Mouse (Mus musculus): ENCODE measurements at regions not wholly inside any gene's neighbourhood (a gene's known extent, or its start where the extent isn't known, plus 50 kb on each side); places are given as distances from the start of the nearest gene placed in this dataset.

DNA sequence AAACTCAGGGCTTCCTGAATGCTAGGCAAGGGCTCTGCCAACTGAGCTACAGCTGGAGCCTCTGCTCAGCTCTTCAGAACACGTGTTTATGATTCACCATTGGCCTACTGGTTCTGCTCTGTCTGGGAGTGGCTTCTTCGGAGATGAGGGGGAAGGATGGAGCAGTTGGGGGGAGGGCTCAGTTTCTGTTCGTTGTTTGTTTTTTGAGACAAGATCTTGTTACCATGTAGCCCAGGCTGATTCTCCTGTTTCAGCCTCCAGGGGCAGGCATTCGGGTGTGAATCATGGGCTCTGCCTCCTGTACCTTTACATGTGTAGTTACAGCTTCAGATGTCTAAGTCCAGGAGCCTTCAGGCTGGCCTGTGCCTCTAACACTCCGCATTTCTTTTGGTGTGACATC, 285.3 kb upstream of the Gadl1 start:
- CTCF ChIA-PET = interaction anchor here in 2 of 4 experiments (0.7 kb wide), 2 partner anchors 536 to 1097 kb away, joined by 3 to 5 read pairs; no protein-coding TSS in a partner anchor
- POLR2A ChIA-PET = interaction anchor here in 1 of 4 experiments (1.2 kb wide), 1 partner anchor 313 kb away, joined by 3 read pairs; the partner anchor contains the start of gene Stt3b

DNA sequence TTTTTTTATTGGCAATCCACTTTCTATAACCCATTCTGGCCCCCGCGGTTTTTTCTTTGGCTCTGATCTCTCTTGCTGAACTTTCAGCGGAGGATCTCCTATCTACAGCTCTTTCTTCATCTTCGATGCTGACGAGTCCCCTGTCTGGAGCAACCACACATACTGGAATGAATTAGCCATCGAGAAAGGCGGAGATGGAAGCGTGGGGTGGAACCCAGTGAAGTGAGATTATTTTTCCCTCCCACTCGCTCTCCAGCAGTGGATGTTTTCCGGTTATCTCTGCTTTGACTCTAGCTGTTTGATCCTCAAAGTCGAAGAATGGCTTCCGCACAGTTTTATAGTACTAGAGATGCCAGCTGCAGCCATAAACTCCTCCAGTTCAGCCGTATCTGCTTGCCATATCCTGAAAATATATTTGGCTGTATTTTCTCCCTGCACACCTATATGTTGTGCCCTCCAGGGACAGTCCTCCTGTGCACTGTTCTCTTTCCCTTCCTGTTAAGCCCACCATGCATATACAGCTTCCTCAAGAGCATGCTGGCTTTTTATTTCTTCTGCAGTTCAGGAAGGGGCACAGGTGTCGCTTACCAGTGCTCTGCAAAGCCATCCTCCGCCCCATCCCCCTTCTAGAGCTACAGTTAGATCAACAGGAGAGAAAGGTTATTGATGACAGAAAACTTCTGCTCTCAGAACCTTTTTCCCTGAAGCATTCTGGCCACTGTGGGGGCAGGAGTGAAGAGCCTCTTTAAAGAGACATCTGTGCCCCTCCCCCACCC, 284.3 kb upstream of the Gadl1 start:
- POLR2A ChIA-PET = interaction anchor here in 2 of 4 experiments (0.6 to 1.2 kb wide), 3 partner anchors 20 to 314 kb away, joined by 3 to 5 read pairs (median 3); partner anchors contain the start of gene Stt3b (in 1 of the 2)
- CTCF ChIA-PET = interaction anchor here in 2 of 4 experiments (0.6 to 0.7 kb wide), 2 partner anchors 186 to 494 kb away, joined by 3 to 4 read pairs; no protein-coding TSS in a partner anchor

DNA sequence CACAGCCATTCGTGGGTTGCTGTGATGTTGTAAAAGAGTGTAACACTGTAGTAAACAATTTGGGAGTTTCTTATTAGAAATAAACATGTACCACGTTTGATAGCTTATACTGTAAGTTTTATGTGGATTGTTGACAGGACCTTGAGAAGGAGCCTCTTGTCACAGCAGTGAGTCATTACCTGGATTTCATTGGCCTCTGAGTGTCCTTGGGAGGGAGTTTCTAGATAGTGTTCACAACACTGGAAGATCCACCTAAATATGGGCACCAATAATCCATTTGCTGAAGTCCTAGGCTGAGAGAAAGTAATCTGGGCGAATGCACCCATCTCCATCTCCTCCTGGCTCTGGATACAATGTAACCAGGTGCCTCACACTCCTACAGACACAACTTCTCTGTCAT, 281.7 kb upstream of the Gadl1 start:
- CTCF ChIA-PET = no interaction called here
- POLR2A ChIA-PET = interaction anchor here in 1 of 4 experiments (0.7 kb wide), 1 partner anchor 14 kb away, joined by 3 read pairs; no protein-coding TSS in a partner anchor

DNA sequence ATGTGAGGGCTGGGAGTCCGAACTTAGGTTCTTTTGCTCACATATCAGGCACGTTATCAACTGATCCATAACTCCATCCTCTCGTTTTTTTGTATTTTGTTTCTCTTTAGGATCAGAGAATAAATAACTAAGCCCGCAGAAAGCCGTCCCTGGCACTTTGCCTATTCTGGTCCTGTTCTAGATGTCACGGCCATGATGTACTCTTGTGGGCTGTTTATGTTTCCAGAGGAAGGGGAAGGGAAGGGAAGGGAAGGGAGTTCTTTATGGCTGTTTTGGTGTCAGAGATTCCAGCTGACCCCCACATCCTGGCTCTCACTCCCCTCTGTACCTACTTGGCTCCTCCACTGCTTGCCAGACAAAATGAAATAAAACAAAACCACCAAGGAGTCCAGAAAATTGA, 272.1 kb upstream of the Gadl1 start:
- ChIA-PET POLR2A (no interaction called here), CTCF (no interaction called here)

DNA sequence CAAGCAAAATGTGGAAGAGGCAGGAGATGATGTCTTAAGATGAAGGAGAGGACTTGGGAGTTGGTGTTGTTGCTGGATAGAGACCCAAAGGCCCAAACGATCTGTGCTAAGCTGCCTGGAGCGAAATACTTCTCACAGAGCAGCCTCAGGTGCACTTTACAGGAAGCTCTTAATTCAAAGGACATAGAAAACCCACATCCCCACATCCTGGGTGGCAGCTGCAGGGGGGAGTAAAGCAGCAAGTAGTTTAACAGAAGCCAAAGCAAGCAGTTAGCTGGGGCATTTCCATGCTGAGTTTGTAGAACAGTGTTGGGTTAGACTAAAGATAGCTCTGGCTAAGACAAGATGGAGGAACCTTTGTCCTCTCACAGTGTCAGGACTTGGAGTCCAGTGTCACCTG, 268.5 kb upstream of the Gadl1 start:
- ChIA-PET CTCF (no interaction called here), POLR2A (interaction anchor here in 2 of 4 experiments (0.5 to 0.6 kb wide), 3 partner anchors 20 to 319 kb away, joined by 3 read pairs; no protein-coding TSS in a partner anchor)

DNA sequence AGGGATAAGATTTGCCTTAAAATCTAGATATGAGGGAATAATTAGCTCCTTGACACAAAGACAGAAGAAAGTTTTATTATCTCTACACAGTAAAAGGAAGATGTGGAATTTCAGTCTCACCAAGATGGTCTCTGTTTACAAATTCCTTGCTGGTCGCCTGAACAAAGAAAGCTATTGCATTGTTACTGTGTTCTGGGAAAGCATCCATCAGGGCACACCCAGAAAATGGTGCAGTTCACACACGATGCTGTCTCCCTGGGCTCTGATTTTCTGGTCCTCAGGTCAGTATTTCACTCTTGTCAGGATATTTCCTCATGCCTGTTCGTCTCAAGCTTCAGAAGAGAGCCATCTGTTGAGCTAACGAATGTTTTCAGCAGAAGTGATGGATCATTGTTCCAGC, 267.2 kb upstream of the Gadl1 start:
- ChIA-PET POLR2A (no interaction called here), CTCF (interaction anchor here in 1 of 4 experiments (0.6 kb wide), 1 partner anchor 461 kb away, joined by 4 read pairs; no protein-coding TSS in a partner anchor)

DNA sequence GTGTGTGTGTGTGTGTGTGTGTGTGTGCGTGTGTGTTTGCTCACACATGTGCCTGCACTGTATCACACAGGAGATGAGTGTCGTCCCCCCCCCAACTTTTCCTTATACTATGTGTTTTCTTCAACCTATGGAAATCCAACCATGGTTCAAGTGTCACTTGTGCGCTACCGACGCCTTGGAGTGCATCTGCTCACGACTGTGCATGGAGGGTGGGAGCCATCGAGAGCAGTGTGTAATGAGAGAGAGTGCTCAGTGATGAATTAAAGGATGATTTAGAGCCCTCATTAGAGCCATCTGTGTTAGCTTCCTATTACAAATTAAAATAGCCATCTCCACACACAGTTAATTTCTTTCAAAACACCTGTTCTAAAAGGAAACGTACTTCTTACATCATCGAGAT, 264.3 kb upstream of the Gadl1 start:
- ChIA-PET POLR2A (interaction anchor here in 1 of 4 experiments (0.6 kb wide), 1 partner anchor 20 kb away, joined by 3 read pairs; no protein-coding TSS in a partner anchor), CTCF (no interaction called here)

DNA sequence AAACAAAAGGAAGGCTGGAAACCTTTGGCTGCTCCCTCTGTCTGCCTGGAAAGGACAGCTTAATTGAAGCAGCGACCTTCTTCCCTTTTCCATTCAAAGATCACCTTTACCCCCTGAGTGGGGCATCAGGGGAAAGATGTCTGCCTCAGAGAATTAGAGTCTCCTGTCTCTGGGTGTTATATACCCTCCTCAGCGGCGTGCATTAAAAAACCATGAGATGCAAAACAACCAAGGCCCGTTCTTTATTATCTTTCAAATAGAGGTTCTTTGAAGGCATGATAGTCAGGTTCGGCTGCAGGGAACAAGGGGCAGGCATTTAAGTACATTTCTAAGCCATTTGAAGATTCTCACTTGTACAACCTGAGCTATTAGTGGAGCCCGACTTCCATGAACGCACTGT, 263.0 kb upstream of the Gadl1 start:
- ChIA-PET POLR2A (interaction anchor here in 1 of 4 experiments (1.5 kb wide), 1 partner anchor 78 kb away, joined by 3 read pairs; no protein-coding TSS in a partner anchor), CTCF (no interaction called here)

DNA sequence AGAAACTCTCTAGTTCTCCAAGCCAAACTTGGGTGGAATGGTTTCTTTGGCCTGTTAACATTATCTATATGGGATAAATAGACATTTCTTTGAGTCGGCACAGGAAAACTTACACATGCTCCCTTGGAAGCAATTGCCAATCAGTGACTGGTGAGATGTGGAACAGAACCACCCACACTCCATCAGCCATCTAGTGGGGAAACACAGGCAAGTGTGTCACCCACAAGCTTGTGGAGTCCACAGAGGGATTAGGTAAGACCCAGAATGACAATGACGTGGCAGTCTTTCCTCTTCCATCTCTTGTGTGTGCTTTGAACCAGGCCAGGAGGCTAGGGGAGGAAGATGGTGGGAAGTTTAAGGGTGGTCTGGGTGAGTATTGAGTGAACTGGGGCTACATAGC, 257.5 kb upstream of the Gadl1 start:
- CTCF ChIA-PET = no interaction called here
- POLR2A ChIA-PET = no interaction called here

DNA sequence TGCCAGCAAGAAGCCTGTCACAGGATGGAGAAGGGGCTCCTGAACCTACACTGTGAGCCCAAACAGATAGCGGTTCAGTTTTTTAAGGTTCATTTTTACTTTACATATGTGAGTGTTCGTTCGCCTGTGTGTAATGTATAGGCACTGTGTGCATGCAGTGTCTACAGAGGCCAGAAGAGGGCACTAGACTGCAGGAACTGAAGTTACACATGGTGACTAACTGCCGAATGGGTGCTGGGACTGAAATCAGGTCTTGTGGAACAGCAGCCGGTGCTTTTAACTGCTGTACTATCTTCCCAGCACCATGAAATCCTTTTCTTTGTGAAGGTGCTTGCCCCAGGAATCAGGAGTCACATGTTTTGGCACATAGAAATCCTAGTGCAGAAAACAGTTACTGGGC, 256.1 kb upstream of the Gadl1 start:
- ChIA-PET CTCF (no interaction called here), POLR2A (no interaction called here)

DNA sequence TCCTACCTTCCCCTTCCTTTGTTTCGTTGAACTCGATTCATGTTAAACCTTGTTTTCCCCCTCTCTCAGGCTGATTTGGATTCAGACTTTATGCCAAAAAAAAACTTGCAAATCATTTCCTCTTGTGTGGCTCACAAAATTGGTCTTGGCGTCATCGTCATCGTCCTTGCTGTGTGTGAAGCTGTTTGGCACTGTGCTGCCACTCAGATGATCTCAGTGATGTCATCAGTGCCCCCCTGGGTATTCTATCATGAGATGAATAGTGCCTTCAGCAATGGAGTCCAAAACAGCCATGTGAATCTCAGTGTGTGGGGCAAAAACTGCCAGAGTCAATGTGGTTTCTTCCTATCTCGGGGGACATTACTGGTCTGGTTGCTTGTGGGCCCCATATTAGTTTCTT, 254.3 kb upstream of the Gadl1 start:
- CTCF ChIA-PET = no interaction called here

DNA sequence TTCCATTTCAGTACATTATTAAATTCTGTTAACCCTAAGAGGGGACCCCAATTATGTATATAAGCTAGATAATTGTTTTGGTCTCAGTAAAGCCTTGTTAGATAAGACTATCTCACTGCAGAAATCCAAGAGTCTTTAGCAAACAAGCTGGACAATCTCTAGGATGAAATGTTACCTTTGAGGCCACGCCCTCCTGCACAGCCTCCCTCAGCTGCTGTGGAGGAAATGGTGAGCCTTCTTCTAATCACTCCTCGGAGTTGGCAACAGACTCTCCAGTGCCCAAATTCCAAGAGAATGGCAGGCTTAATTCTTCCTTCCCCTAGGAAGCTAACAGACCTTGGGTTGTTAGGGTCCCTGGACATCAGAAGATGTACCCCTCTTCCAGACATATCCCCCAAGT, 252.7 kb upstream of the Gadl1 start:
- CTCF ChIA-PET = no interaction called here
- POLR2A ChIA-PET = no interaction called here

More for the DNA sequence above, 254.3 kb upstream of the Gadl1 start:
- POLR2A ChIA-PET = no interaction called here

DNA sequence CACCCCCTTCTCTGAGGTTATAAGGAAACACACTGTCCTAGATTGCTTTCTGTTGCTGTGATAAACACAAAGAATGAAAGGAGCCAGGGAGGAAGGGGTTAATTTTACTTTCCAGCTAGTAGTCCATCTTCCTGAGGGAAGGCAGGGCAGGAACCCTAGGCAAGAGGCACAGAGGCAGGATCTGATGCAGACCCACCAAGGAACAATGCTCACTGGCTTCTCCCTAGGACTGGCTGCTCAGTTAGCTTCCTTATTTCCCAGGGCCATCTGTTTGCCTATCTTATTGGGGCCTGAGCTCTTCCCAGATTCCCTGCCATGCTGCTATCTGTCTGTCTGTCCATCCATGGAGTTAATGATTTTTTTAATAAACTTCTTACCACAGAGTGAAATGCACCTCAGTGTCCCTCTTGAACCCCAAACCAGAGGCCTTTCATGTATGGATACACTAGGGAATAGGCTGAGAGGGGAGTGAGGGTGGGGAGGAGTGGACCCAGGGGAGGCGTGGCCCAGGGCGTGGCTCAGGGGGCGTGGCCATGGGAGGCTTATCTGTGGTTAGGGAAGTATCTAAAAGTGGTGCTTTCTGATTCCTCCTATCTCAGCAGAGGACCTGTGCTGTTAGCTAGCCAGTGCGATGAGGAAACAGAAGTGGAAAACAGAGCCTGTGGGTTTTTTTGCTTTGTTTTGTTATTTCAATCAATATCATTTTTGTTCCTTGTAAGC, 252.1 kb upstream of the Gadl1 start:
- ChIA-PET POLR2A (no interaction called here), CTCF (no interaction called here)

DNA sequence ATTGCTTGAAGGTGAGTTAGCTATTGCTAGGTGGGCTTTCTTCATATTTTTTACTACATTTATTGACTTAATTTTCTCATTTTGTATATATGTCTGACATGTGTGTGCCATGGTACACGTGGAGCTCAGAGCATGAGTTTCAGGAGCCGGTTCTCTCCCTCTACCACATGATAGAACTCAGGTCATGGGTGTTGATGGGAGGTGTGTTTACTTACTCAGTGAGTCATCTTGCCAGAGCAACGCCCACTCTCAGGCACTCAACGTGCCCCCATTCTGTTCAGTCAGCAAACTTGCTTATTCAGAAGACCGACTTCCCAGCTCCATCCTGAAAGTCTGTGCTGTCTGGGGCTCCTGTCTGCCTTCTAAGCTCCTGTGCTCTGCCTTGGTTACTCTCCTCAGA, 250.8 kb upstream of the Gadl1 start:
- CTCF ChIA-PET = no interaction called here
- POLR2A ChIA-PET = no interaction called here

DNA sequence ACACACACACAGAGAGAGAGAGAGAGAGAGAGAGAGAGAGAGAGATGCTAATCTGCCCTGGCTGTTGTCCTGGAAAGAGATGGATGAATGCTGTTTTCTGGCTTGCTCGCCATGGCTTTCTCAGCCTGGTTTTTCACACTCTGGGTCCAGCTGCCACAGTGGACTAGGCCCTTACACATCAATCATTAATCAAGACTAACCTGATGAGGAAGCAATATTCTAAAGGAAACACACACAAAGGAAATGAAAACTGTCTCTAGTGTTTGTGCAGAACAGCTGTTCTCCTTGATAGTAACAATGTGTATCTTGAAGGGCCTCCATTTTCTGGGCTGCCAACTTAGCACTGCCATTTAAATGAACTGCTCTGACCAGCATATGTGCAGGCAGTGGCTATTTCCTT, 248.9 kb upstream of the Gadl1 start:
- ChIA-PET CTCF (interaction anchor here in 1 of 4 experiments (0.6 kb wide), 1 partner anchor 530 kb away, joined by 3 read pairs; no protein-coding TSS in a partner anchor), POLR2A (interaction anchor here in 1 of 4 experiments (0.6 kb wide), 1 partner anchor 20 kb away, joined by 3 read pairs; no protein-coding TSS in a partner anchor)

DNA sequence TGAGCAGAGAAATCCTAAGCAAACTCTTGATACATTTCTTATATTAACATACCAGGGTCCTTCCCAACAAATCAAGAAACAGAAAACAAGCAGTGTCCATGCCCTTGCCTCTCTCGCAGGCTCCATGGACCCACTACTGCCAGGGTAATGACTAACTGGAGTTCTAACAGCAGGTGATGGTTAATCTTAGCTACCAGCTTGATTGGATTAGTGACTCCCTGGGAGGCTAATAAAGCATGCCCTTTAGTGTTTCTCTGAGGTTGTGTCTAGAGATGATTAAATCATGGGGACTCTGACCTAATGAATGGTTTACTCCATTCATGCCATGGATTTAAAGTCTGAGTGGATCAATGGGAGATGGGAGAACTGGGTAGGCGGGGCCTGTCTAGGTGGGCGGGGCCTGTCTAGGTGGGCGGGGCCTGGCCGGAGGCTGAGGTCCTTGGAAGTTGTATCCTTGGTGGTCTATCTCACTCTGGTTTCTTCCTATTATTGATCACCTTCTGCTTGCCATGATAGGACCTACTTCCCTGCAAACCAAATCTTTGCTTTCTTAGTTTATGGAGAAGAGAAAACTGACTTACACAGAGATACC, 247.3 kb upstream of the Gadl1 start:
- ChIA-PET CTCF (no interaction called here), POLR2A (no interaction called here)

DNA sequence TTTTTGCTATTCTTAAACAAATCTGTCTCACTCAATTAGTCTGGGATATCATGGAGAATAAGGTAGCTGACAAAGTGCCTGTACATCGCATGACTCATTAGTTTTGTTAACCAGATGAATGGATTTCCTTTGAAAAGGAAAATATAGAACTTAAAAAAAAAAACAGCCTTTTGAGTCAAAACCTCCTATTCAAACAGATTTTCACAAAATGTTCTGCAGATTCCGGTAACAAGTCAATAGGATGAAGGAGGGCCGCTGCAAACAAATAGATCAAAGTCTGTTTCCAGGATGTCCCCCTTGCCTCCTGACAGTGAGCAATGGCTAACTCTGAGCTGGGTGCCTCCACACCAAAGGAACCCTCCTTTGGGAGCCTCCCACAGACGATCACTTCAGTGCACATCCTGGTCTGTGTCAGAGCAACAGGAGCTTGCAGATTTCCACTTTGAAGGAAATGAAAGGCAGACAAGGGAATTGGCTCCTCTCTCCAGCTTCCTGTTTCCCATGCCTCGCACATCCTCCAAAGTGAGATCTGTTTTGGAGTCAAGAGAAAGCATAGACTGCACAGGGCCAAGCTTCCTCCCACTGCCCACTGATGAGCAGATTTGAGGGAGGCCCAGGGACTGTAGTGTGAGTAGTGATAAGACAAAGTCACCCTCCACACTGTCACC, 243.8 kb upstream of the Gadl1 start:
- ChIA-PET CTCF (interaction anchor here in 1 of 4 experiments (0.7 kb wide), 1 partner anchor 33 kb away, joined by 3 read pairs; no protein-coding TSS in a partner anchor), POLR2A (interaction anchor here in 1 of 4 experiments (0.5 to 0.7 kb wide), 2 partner anchors 593 to 885 kb away, joined by 3 read pairs; no protein-coding TSS in a partner anchor)

DNA sequence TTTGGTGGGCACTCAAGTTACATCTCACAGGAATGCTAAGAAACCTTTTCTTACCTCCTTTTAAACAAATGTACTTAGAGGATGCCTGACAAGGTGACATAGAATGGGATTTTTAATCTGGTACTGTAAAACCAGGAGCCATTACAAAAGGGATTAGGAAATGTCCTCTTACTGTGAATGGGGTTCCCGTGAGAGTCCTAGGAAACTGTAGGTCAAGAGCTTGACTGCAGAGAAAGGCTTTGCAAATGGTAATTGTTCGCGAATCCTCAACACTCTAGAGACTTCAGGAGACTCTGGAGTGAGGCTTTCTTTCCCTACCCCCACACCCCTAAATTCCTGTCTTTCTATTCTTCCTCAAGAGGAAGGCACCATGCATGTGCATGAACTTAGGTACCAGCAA, 242.7 kb upstream of the Gadl1 start:
- ChIA-PET POLR2A (interaction anchor here in 1 of 4 experiments (0.6 kb wide), 1 partner anchor 305 kb away, joined by 3 read pairs; no protein-coding TSS in a partner anchor), CTCF (no interaction called here)

All from embryonic stem cell, embryonic (primary cell).